Mouse (Mus musculus): Measurements from ENCODE around the gene Klre1. TPM values are rescaled to one million over a fixed set of nuclear protein-coding genes. Genes with fewer than 3 reads are reported as not detected.
A peak's percentile ranks its signal among the peaks of the same experiment; 100 is the strongest.

Klre1 gene
- not detected in 2 replicates for polyA plus RNA-seq (2015; fragmentation: Nextera tagmentation; extraction: Ambion mirVana)

GRCm38 (mm10) chr6:129577605-129578004 is at the start of gene Klre1:
Klre1 (plus strand) TSS chr6:129577905.
- Histone ChIP-seq H3K4me2 (no peak within 1 kb of the TSS), H3K9me3 (replicated peaks) (no peaks in the 10 kb centered on the region), H3K9ac (no peak within 1 kb of the TSS), H3K4me3 (replicated peaks) (no peak within 1 kb of the TSS), H3K4me1 (no peaks in the 10 kb centered on the region), H3K27ac (no peak within 1 kb of the TSS), H3K27me3 (no peaks in the 10 kb centered on the region), H3K36me3 (no peaks in the 10 kb centered on the region)
- ATAC-seq (replicated peaks; ENCODE audit: low FRiP score): no peak
- WGBS: 93% methylated on average over 8 of the region's 8 CpGs

GRCm38 (mm10) chr6:129529605-129530004 is 48.1 kb upstream of the Klre1 start:
- H3K9ac ChIP-seq: no peak overlapping the region
- H3K36me3 ChIP-seq: no peaks in the 10 kb centered on the region
- no peak overlapping the region for H3K27ac ChIP-seq
- H3K4me2 ChIP-seq: no peak overlapping the region
- ATAC-seq (replicated peaks; ENCODE audit: low FRiP score): no peak
- 66% methylated on average over 1 of the region's 1 CpGs for WGBS
- H3K4me3 ChIP-seq (replicated peaks): no peak overlapping the region
- H3K9me3 ChIP-seq (replicated peaks): no peaks in the 10 kb centered on the region
- H3K27me3 ChIP-seq: no peaks in the 10 kb centered on the region
- H3K4me1 ChIP-seq: peaks cover 13% of the 10 kb centered on the region

- Histone ChIP-seq H3K27me3 (no peaks in the 10 kb centered on the region), H3K4me2 (no peak overlapping the region), H3K36me3 (no peaks in the 10 kb centered on the region), H3K9me3 (replicated peaks) (no peaks in the 10 kb centered on the region), H3K4me3 (replicated peaks) (no peak overlapping the region), H3K27ac (no peak overlapping the region), H3K9ac (no peak overlapping the region), H3K4me1 (peaks cover 19% of the 10 kb centered on the region)
- ATAC-seq (replicated peaks; ENCODE audit: low FRiP score): no peak
Observed at GRCm38 (mm10) chr6:129530261-129530660, 47.4 kb upstream of the Klre1 start.

GRCm38 (mm10) chr6:129532556-129532941 is 45.2 kb upstream of the Klre1 start:
- Histone ChIP-seq H3K36me3 (0 out of 2 replicates have a peak, but pooled peaks cover 4% of the 10 kb centered on the region), H3K27me3 (no peaks in the 10 kb centered on the region), H3K9me3 (replicated peaks) (no peaks in the 10 kb centered on the region), H3K4me2 (peak overlapping the region; percentile 87), H3K9ac (0 out of 2 replicates have a peak overlapping the region, but pooled peaks have one; percentile 76), H3K27ac (peak overlapping the region; percentile 87), H3K4me1 (peaks cover 29% of the 10 kb centered on the region), H3K4me3 (replicated peaks) (peak overlapping the region; percentile 89)
- ATAC-seq (replicated peaks; ENCODE audit: low FRiP score): peak; percentile 53
- WGBS: 29% methylated on average over 7 of the region's 7 CpGs

- under 1% methylated on average over 55 of the region's 55 CpGs for WGBS
- ATAC-seq (replicated peaks; ENCODE audit: low FRiP score): peak; percentile 88
Observed at GRCm38 (mm10) chr6:129532942-129533860, 44.5 kb upstream of the Klre1 start, which contains the start of gene Gabarapl1. Gabarapl1 (plus strand) TSS chr6:129533160.

GRCm38 (mm10) chr6:129534057-129534456 is 43.6 kb upstream of the Klre1 start:
- peak overlapping the region; percentile 87 for H3K4me2 ChIP-seq
- H3K9me3 ChIP-seq (replicated peaks): no peaks in the 10 kb centered on the region
- 0 out of 2 replicates have a peak overlapping the region, but pooled peaks have one; percentile 22 for H3K27ac ChIP-seq
- peaks cover 19% of the 10 kb centered on the region for H3K36me3 ChIP-seq
- peaks cover 29% of the 10 kb centered on the region for H3K4me1 ChIP-seq
- ATAC-seq (replicated peaks; ENCODE audit: low FRiP score): peak; percentile 16; the same call in 1 of the 2 replicates
- peak overlapping the region; percentile 76 for H3K9ac ChIP-seq
- peak overlapping the region; percentile 89 for H3K4me3 ChIP-seq (replicated peaks)
- H3K27me3 ChIP-seq: no peaks in the 10 kb centered on the region
- WGBS: 12% methylated on average over 9 of the region's 9 CpGs

More at GRCm38 (mm10) chr6:129532942-129533860, 44.5 kb upstream of the Klre1 start, which contains the start of gene Gabarapl1:
- H3K4me1 ChIP-seq: peaks cover 29% of the 10 kb centered on the region
- no peaks in the 10 kb centered on the region for H3K9me3 ChIP-seq (replicated peaks)
- H3K4me3 ChIP-seq (replicated peaks): peak within 1 kb of the TSS; percentile 89
- peak within 1 kb of the TSS; percentile 87 for H3K27ac ChIP-seq
- no peaks in the 10 kb centered on the region for H3K27me3 ChIP-seq
- peak within 1 kb of the TSS; percentile 87 for H3K4me2 ChIP-seq
- H3K9ac ChIP-seq: peak within 1 kb of the TSS; percentile 76
- peaks cover 10% of the 10 kb centered on the region for H3K36me3 ChIP-seq

- H3K4me1 ChIP-seq: peaks cover 29% of the 10 kb centered on the region
Observed at GRCm38 (mm10) chr6:129534627-129535190, 43.0 kb upstream of the Klre1 start.

GRCm38 (mm10) chr6:129535723-129536122 is 42.0 kb upstream of the Klre1 start:
- Histone ChIP-seq H3K9ac (0 out of 2 replicates have a peak overlapping the region, but pooled peaks have one; percentile 4), H3K4me1 (peaks cover 29% of the 10 kb centered on the region), H3K4me3 (replicated peaks) (peak overlapping the region; percentile 89; the same call in 1 of the 2 replicates), H3K4me2 (peak overlapping the region; percentile 87), H3K9me3 (replicated peaks) (no peaks in the 10 kb centered on the region), H3K27ac (no peak overlapping the region), H3K36me3 (peaks cover 35% of the 10 kb centered on the region), H3K27me3 (no peaks in the 10 kb centered on the region)
- WGBS: 80% methylated on average over 4 of the region's 4 CpGs
- ATAC-seq (replicated peaks; ENCODE audit: low FRiP score): no peak

More at GRCm38 (mm10) chr6:129534627-129535190, 43.0 kb upstream of the Klre1 start:
- Histone ChIP-seq H3K4me3 (replicated peaks) (peak overlapping the region; percentile 89), H3K36me3 (peaks cover 25% of the 10 kb centered on the region), H3K4me2 (peak overlapping the region; percentile 87), H3K27me3 (no peaks in the 10 kb centered on the region), H3K9ac (peak overlapping the region; percentile 29; the same call in 1 of the 2 replicates), H3K27ac (peak overlapping the region; percentile 60), H3K9me3 (replicated peaks) (no peaks in the 10 kb centered on the region)
- WGBS: 30% methylated on average over 4 of the region's 4 CpGs
- ATAC-seq (replicated peaks; ENCODE audit: low FRiP score): peak; percentile 77

- WGBS: 67% methylated on average over 6 of the region's 6 CpGs
- Histone ChIP-seq H3K27me3 (no peaks in the 10 kb centered on the region), H3K4me1 (peaks cover 24% of the 10 kb centered on the region), H3K27ac (no peak overlapping the region), H3K9ac (no peak overlapping the region), H3K4me2 (no peak overlapping the region), H3K9me3 (replicated peaks) (no peaks in the 10 kb centered on the region), H3K36me3 (peaks cover 59% of the 10 kb centered on the region), H3K4me3 (replicated peaks) (no peak overlapping the region)
- no peak for ATAC-seq (replicated peaks; ENCODE audit: low FRiP score)
Observed at GRCm38 (mm10) chr6:129538555-129538954, 39.1 kb upstream of the Klre1 start.

GRCm38 (mm10) chr6:129541931-129542330 is 35.8 kb upstream of the Klre1 start:
- no peaks in the 10 kb centered on the region for H3K4me1 ChIP-seq
- no peaks in the 10 kb centered on the region for H3K9me3 ChIP-seq (replicated peaks)

GRCm38 (mm10) chr6:129542540-129542939 is 35.2 kb upstream of the Klre1 start:
- H3K4me3 ChIP-seq (replicated peaks): no peak overlapping the region
- 89% methylated on average over 3 of the region's 3 CpGs for WGBS
- H3K4me2 ChIP-seq: no peak overlapping the region
- H3K9ac ChIP-seq: no peak overlapping the region
- no peaks in the 10 kb centered on the region for H3K4me1 ChIP-seq
- H3K27ac ChIP-seq: no peak overlapping the region
- H3K27me3 ChIP-seq: no peaks in the 10 kb centered on the region
- no peaks in the 10 kb centered on the region for H3K9me3 ChIP-seq (replicated peaks)
- no peak for ATAC-seq (replicated peaks; ENCODE audit: low FRiP score)
- H3K36me3 ChIP-seq: peaks cover 55% of the 10 kb centered on the region

More at GRCm38 (mm10) chr6:129541931-129542330, 35.8 kb upstream of the Klre1 start:
- ATAC-seq (replicated peaks; ENCODE audit: low FRiP score): no peak
- no peak overlapping the region for H3K4me3 ChIP-seq (replicated peaks)
- no peak overlapping the region for H3K9ac ChIP-seq
- peaks cover 59% of the 10 kb centered on the region for H3K36me3 ChIP-seq
- 88% methylated on average over 9 of the region's 9 CpGs for WGBS
- H3K27me3 ChIP-seq: no peaks in the 10 kb centered on the region
- H3K27ac ChIP-seq: no peak overlapping the region
- no peak overlapping the region for H3K4me2 ChIP-seq
